Mouse (Mus musculus) gastrocnemius, adult 18-20 months (tissue): ENCODE measurements around the gene Olfr771. TPM values are rescaled to one million over a fixed set of nuclear protein-coding genes. Genes with fewer than 3 reads are reported as not detected.
"Not testable (repeated sequence)": the region's sequence is repeated elsewhere in the genome, so short reads cannot be mapped to it uniquely, and the experiment has no call there.

Experiments
- DNase-seq: peaks from one replicate; pipeline ENCODE4 v3.0.0; 2021; ENCODE audit warnings: low spot score
- long read RNA-seq, 2 experiments: library from polyadenylated mRNA; stranded (forward); transcript quantifications; one replicate each; pipeline ENCODE4 v2.0.0; 2021
- total RNA-seq, 2 experiments: library from RNA; stranded (reverse); gene quantifications; 2 replicates each; pipeline ENCODE4 v1.2.3; 2021

The Olfr771 gene
- not detected for total RNA-seq
- long read RNA-seq, experiment 1, result 0 reads
- long read RNA-seq, experiment 2, result 0 reads

DNA sequence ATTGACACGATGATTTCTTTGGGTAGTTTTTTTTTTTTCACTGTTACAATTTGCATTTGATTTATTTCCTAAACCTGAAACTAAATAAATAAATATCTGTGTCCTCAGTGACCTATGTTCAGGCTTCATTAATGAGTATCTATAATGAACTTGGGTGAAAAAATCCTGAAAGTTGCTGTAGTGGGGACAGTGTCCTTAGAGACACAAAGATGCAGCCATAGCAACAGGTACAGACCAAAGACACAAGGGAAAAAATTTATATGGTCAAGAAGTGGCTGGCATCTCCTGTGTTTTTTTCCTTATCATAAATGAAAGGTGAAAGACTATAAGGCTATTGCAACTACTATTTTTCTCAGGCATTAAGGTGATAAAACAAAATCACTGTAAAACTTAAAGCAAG lies at the start of gene Olfr771:
Gene Olfr771 (minus strand): TSS at position 101 of the 400 bp plus-strand sequence.
- DNase-seq, result no peak

DNA sequence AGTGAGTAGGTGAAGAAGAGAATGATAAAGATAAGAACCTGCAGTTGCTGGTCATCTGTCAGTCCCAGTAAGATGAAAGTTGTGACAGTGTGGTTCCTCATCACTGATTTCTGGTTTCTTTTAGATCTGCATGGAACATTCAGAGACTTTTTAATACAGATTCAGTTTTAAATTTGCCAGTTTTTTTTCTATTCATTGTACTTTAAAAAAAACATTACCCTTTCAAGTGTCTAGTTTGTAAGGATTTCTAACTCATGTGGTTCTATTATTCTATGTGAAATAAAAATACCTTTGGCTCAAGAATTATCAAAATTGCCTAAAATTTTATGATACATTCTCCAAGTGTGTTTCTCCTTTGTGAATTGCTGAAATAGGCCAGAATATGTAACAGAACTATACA lies 22.8 kb upstream of the Olfr771 start, which contains the start of gene Olfr773:
Gene Olfr773 (minus strand): TSS at position 101 of the 400 bp plus-strand sequence.
- not testable (repeated sequence) for DNase-seq

DNA sequence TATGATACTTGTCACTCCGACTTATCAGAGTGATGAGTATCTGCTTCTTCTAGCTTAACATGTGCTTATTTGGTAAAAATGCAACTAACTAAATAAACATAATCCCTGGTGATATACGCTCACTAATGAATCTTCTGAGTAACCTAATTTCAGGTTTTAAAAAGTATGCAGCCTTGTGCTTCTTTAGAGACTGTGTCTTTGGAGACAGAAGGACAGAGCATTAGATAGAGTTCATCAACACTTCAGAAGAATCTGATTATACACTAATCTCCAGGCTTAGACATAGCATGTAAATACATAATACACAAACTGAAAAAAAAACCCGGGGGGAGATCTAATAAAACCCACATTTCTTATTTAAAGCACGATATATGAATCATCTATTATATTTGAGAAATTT lies 13.3 kb upstream of the Olfr771 start, which contains the start of gene Olfr772:
Gene Olfr772 (minus strand): TSS at position 101 of the 400 bp plus-strand sequence.
- not testable (repeated sequence) for DNase-seq

DNA sequence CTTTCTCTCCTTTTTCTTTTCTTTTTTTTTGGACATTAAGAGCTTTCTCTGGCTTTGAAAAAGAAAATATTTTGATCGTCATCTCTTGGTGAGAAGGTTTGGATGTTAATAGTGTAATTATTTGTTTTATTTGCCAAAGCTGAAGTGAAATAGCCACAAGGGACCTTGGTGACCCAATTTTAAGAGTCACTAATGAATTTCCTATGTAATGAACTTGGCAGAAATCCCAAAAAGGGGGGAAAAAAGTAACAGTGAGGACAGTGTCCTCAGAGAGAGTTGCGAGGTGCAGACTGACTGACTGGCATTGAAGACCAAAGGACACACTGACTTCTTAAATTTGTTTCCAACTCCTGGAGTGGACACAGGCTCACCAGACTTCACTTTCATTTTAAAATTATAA lies 25.7 kb downstream of the Olfr771 start, which contains the start of gene Olfr770:
Gene Olfr770 (minus strand): TSS at position 101 of the 400 bp plus-strand sequence.
- no peak for DNase-seq

DNA sequence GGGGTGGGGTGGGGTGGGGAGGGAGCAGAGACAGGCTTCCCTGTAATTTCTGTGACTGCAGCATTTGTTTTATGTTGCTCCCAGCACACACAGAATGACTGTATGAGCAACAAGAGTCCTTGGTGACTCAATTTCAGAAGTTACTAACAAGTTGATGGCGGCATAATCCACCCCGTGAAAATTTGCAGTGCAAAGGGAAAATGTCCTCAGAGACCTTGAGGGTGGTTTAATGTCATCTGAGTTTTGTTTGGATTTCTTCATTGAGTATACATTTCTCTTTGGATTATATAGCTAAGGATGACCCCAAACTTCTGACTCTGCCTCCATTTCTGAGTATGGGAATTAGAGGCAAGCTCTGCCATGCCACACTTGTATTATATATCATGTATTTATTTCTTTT lies 46.8 kb downstream of the Olfr771 start, which contains the start of gene Olfr769:
Gene Olfr769 (minus strand): TSS at position 101 of the 400 bp plus-strand sequence.
- DNase-seq, result no peak

DNA sequence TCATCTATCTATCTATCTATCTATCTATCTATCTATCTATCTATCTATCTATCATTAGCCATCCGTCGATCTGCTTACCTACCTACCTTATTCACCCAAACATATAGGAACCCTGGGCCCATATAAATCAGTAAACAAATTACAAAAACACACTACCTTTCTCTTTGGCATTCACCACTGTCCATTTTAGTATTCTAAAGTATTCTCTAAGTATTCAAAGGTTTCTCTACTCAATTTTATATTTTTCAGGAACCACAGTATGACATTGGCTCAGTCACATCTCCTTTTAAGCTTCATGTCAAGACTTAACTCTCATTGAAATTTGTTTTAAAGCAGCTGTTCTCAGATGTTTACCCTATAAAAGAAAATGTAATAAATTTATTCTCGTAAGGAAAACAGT lies 49.4 kb downstream of the Olfr771 start:
- no peak for DNase-seq

Other genes with a start within 250 kb of the Olfr771 start
- 1 to 10 TPM; 3.1 to 3.9 TPM for gene Rdh5, start 241.9 kb downstream of the Olfr771 start, total RNA-seq
- 100 to 1,000 TPM; 153 to 154 TPM for gene Bloc1s1, start 240.7 kb downstream of the Olfr771 start, total RNA-seq
- gene Itga7, start 230.9 kb downstream of the Olfr771 start, total RNA-seq, result 10 to 100 TPM; 40.4 to 60.8 TPM
- under 1 TPM in 1 of 2 experiments, not detected in 1; 0.24 TPM for gene Mettl7b, start 203.8 kb downstream of the Olfr771 start, total RNA-seq
- gene Olfr9, start 175.3 kb downstream of the Olfr771 start, total RNA-seq, result not detected
- not detected for gene Olfr763, start 154.0 kb downstream of the Olfr771 start, total RNA-seq
- not detected for gene Olfr764-ps1, start 124.9 kb downstream of the Olfr771 start, total RNA-seq
- not detected for gene Olfr765, start 114.8 kb downstream of the Olfr771 start, total RNA-seq
- not detected for gene Olfr766-ps1, start 95.8 kb downstream of the Olfr771 start, total RNA-seq
- gene Olfr767, start 81.8 kb downstream of the Olfr771 start, total RNA-seq, result not detected
- not detected for gene Olfr768, start 65.4 kb downstream of the Olfr771 start, total RNA-seq
- gene Olfr769, start 46.9 kb downstream of the Olfr771 start, total RNA-seq, result not detected
- gene Olfr770, start 25.8 kb downstream of the Olfr771 start, total RNA-seq, result not detected
- not detected for gene Olfr772, start 13.2 kb upstream of the Olfr771 start, total RNA-seq
- gene Olfr773, start 22.7 kb upstream of the Olfr771 start, total RNA-seq, result not detected
- not detected for gene Olfr774, start 71.5 kb upstream of the Olfr771 start, total RNA-seq
- not detected for gene Olfr775, start 83.7 kb upstream of the Olfr771 start, total RNA-seq
- gene Olfr776, start 94.4 kb upstream of the Olfr771 start, total RNA-seq, result not detected
- gene Olfr777, start 106.7 kb upstream of the Olfr771 start, total RNA-seq, result not detected
- gene Olfr780, start 153.4 kb upstream of the Olfr771 start, total RNA-seq, result not detected
- not detected for gene Olfr781, start 164.1 kb upstream of the Olfr771 start, total RNA-seq
- gene Olfr782, start 184.1 kb upstream of the Olfr771 start, total RNA-seq, result not detected
- gene Olfr784, start 219.3 kb upstream of the Olfr771 start, total RNA-seq, result not detected
- not detected for gene Olfr785, start 240.7 kb upstream of the Olfr771 start, total RNA-seq